Mouse (Mus musculus): ENCODE measurements at regions not wholly inside any gene's neighbourhood (a gene's known extent, or its start where the extent isn't known, plus 50 kb on each side); places are given as distances from the start of the nearest gene placed in this dataset.

DNA sequence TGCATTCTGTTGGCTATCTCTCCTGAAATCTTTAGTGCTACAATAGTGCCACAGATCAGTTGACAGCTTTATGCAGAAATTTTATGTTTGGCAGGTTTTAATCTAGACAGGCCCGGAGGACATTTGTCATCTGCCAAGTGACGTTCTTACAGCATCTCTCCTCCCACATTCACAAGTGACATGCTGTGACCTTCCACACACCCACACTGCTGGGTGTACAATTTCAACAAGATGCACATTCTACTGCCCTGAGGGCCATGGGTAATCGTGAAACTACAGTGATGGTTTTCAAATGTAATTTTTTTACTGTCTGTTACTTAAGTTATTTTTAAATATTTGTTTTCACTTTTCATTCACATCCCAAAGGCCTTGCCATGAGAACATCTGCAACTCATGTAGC is 639.2 kb upstream of the Gm11114 start:
- intact Hi-C loops (cut with DNase I) = no loop called here
- no peak for DNase-seq (ENCODE audit: low spot score)

DNA sequence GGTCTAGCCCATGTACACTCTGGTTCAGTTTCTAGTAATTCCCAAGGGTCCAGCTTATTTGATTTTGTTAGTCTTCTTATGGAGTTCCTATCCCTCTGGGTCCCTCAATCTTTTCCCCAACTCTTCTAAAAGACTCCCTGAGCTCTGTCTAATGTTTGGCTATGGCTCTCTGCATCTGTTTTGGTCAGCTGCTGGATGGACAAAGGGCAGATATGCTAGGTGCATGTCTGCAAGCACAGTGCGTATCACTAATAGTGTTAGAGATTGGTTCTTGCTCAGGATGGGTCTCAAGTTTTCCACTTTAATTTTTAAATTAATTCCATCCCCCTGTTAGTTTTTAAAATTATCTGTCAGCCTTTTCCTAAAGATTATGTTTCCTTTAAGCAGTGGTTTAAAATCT is 634.2 kb upstream of the Gm11114 start:
- intact Hi-C loops (cut with DNase I) = no loop called here

DNA sequence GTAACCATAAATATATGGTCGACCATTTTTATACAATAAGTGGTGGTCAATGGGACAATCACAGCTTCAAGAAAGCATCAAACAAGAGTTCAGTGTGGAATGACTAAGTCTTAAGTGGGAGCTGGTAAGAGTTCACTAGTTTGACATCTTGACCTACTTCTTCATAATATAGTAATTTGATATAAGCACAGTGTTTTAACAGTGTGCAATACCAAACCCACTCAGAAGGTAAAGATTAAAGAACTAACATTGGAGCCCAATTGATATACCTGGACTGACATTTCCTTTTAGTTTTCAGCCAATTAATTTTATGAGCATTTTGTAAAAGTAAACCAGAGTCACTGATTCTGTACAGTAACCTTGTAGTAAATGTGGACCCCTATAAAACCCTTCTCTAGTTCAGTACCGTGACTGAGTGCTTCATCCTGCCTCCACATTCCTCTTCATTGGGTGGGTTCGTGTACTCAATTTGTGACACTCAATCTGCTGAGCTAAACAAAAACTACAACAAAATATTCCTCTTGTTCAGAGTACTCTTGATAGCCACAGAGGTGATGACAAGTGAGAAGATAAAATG is 593.9 kb upstream of the Gm11114 start:
- intact Hi-C loops (cut with DNase I) = no loop called here
- no peak for DNase-seq (ENCODE audit: low spot score)

More for the DNA sequence above, 634.2 kb upstream of the Gm11114 start:
- DNase-seq (ENCODE audit: low spot score) = no peak

DNA sequence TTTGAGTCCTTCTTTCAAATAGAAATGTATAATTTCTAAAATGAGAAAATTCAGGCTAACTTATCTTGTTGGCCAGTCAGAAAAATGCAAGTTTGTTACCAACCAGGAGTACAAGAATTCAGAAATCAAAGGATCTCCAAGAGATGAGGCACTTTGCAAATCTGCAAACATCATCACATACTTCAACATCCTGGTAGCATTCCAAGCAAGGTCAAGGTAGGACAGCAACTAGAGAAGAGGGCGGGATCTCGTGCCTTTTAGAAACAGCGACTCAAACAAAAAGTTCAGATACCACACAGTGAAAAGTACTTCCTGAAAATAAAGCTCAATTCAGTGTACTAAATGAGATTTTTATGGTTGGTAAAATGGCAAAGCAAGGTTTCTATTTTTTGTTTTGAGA is 593.2 kb upstream of the Gm11114 start:
- intact Hi-C loops (cut with DNase I) = no loop called here
- DNase-seq (ENCODE audit: low spot score) = no peak

DNA sequence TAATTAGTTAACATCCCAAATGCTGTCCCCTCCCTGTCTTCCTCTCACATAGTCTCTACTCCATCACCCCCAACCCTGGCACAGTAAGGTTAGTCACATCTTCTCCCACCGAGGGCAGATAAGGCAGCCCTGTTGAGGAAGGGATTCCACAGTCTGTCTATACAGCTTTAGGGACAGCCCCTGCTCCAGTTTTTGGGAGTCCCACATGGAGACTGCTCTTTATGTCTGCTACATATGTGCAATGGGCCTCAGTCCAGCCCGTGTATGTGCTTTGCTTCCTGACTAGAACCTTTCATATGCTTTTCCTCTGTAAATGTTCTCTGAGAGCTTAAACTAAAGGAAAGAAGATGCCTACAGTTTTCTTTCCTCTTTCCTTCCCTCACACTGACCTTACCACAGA is 592.1 kb upstream of the Gm11114 start:
- intact Hi-C loops (cut with DNase I) = no loop called here
- no peak for DNase-seq (ENCODE audit: low spot score)

DNA sequence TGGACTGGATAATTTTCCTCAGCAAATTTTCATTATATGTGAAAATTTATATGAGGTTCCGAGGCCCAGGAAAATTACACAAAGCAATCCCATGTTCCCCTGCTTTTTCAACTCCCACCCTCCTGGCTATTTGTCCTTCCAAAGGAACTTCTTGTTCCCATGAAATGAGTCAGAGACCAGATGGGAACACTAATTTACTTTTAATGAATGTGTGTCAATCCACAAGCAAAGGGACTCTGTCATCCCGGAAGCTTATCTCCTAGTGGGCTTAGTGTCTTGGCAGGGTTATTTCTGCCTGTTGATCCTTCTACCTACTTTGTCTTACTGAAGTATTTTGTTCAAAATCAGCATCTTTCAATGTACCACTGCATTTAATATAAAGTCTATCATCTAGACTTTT is 573.3 kb upstream of the Gm11114 start:
- intact Hi-C loops (cut with DNase I) = no loop called here
- DNase-seq (ENCODE audit: low spot score) = no peak

DNA sequence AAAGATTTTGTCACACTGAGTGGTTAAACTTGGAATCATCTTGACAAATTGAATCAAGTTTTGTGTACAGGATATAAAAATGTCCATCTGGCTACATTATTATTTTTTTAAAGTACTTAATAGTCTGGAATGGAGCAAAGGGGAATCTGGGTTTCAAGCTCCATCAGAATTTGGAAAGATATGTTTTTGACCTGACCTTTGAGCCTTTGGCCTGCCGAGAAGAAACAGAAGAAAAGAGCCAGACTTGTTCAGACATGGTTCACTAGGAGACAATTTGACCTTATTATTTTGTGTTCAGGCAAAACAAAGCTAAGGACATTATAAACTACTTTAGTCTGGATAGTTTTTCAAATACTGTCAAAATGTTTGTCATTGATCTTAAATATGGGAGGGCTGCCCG is 572.2 kb upstream of the Gm11114 start:
- no peak for DNase-seq (ENCODE audit: low spot score)
- intact Hi-C loops (cut with DNase I) = no loop called here

DNA sequence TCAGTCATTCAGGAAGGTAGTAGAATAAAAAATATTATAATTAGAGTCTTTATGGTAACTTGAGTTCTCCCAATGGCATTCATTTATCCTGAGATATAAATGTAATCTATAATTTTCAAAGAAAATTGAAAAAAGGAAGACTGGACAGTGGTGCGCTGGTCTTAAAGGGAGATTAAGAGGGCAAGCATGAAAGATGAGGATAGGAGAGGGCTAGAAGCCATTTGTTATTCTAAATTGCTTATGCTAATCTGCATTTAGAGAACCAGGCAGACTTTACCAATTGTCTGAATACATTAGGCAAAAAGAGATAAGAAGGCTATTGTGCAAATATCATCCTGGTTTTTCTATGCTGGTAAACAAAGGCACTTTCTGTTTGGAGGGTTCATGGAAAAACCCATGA is 558.2 kb upstream of the Gm11114 start:
- intact Hi-C loops (cut with DNase I) = no loop called here
- no peak for DNase-seq (ENCODE audit: low spot score)

DNA sequence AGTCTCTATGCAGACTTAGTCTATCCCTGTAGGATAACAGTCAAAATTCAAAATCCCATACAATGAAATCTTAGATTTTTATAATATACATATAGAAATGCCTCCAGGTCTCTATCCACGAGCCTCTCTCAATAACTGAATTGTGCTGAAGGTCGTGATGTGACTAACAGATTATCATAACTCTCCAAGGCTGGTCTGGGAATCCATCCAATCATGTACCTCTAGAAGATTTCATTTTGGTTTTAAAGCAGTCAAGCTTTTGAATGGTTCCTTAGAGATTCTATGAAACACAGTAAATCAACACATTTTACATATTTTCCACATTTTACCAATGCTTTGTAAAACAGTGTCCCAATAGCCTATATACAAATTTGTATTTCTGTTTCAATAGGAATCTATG is 557.7 kb upstream of the Gm11114 start:
- DNase-seq (ENCODE audit: low spot score) = no peak
- intact Hi-C loops (cut with DNase I) = no loop called here

DNA sequence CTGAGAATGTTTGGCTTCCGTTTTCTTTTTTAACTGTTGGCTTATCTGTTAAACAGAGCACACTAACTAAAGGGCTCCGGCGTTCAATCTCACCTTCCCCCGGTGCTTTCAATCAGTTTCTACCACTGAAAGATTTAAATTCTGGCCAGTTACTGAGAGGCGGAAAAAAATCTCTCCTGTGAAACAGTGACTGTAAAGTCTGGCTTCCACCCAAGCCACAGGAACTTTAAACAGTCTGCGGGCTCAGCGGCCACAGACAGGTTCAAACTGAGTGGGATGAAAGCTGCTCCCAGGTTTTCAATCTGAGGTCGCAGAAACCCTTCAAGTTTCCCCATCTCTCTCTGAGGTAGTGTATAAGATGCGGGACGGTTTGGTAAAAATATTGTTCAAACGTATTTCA is 538.2 kb upstream of the Gm11114 start:
- DNase-seq (ENCODE audit: low spot score) = no peak
- intact Hi-C loops (cut with DNase I) = no loop called here

DNA sequence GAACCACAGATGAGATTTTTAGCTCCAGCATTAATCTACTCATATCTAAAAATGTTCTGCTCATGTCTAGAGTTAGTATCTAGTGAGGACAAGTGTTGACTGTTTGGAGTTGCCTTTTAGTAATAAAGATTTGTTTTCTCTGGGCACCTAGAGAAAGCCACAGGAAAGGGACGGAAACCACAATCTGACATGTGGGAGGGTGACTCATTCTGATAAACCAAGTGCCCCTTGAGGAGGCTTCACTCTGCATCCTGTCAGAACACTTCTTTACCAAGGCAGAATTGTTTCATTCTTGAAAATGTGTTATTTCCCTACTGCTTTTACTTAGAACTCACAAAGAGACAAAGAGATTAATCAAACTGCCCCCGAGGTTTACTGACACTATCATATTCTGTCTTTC is 537.4 kb upstream of the Gm11114 start:
- DNase-seq (ENCODE audit: low spot score) = no peak
- intact Hi-C loops (cut with DNase I) = no loop called here

DNA sequence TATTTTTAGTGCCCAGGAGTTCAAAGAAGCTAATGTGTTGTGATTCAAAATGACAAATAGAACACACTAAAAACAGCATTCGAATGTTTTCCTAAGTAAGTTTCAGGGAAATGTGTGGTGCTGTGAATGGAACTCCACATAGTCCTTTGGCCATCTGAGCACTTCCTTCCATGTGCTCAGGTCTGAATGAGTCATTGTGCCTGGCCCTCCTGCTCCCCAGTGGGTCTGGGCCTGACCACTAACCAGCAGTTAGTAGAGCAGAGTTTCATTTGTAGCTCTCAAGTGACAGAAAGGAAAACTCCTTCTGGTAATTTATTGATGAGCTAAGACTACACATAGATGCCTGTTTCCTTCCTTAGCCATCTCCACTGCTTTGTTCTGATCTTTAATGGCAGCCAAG is 533.4 kb upstream of the Gm11114 start:
- intact Hi-C loops (cut with DNase I) = no loop called here
- DNase-seq (ENCODE audit: low spot score) = no peak

DNA sequence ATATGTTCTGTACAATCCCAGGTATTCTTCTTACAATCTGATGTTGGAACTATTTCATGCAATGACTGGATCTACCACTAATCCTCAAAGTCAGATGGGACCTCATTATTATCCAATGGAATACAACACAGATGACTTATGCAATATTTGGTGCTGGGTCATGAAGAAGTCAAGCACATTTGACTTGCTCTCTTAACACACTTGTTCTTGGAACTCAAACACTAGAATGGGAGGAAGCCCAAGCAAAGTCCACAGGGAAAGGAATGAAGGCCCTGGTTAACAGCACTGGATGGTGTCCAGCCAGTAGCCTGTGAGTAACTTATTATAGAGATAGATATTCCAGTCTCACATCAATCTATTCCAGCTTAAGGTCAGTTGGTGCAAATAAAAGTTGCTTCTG is 486.8 kb upstream of the Gm11114 start:
- intact Hi-C loops (cut with DNase I) = no loop called here
- peak; percentile 24 for DNase-seq (ENCODE audit: low spot score)

DNA sequence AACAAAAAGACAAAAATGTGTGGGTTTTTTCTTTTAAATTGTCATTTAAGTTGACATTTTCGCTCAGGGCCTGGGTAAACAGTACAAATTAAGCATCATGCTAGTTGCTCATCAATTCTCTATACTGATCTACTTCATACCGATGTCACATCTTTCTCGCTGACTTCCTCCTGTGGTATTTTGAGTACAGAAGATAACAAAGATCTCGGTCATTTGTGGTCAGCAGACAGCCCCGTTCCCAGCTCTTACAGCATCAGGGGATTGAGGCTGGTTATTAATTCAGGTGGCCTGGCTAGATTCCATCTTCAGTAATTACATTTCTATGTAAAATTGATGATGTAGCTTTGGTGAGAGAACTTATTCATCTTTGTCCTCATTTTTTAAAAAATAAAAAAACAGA is 483.6 kb upstream of the Gm11114 start:
- no peak for DNase-seq (ENCODE audit: low spot score)
- intact Hi-C loops (cut with DNase I) = no loop called here

DNA sequence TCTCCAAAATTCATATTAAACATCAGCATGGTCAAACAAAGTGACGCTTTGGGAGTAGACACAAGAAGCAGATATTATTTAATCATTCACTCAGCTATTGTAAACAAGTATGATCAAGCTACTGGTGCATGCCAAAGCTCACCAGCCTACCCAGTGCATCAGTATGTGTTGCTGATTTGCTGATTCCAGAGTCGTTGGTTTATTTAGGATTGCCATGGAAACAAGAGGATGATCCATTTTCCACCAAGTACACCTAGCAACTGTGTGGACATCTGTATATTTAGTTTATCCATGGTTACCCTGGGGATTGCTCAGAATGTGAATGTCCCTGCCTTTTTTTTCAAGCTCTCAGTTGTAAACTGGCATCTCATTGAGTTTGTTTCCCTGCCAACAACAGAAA is 481.9 kb upstream of the Gm11114 start:
- DNase-seq (ENCODE audit: low spot score) = no peak

DNA sequence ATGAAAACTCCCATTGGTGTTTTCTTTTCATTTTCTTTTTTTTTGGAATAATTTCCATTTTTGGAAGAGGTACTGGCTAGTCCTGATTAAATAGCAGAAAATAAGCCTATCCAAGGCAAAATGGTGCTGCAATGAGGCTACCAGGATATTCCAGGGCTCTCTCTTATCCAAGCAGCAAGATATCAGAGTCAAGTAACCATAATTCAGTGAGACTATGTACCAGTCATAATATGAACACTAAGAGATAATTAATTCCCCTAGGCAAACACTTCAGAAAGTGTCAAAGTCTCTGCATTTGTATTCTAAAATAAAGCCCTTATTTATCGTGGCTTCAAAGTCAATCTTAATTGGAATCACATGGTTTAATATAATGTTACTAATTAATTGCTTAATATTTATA is 475.1 kb upstream of the Gm11114 start:
- DNase-seq (ENCODE audit: low spot score) = no peak
- intact Hi-C loops (cut with DNase I) = no loop called here

More for the DNA sequence above, 481.9 kb upstream of the Gm11114 start:
- intact Hi-C loops (cut with DNase I) = no loop called here

DNA sequence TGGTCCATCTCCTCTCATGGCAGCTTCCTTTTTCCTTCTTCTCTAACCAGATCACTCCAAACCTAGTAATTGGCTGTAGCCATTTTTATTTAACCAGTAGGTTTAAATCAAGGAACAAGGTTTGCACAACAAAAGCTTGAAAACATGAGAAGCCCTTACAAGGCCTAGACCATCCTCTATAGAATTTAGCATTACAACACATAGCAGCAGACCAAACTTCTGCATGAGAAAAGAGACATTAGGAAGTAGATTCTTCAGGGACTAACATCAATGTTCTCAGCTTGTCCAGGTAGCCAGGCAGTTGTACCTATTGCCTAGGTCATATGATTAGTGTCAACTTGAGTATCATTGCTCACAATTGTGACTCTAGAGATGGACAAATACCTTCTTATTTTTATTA is 468.6 kb upstream of the Gm11114 start:
- no peak for DNase-seq (ENCODE audit: low spot score)
- intact Hi-C loops (cut with DNase I) = no loop called here

DNA sequence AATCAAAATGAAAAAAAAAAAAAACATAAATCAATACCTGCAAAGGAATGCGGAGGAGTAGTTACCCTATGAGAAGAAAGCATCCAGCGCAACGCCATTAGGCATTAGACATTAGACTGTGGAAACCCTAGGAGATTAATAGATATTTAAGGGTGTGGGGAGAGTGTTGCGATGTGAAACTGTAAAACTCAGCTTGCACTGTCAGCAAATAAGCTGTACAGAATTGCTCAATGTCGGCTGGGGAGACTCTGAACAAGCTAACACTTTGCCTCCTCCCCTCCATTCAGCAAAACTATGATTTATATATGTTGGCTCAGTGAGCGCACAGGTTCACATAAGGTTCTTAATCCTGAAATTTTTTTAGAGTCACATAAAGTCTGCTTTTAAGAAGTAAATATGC is 451.0 kb upstream of the Gm11114 start:
- intact Hi-C loops (cut with DNase I) = no loop called here
- no peak for DNase-seq (ENCODE audit: low spot score)

DNA sequence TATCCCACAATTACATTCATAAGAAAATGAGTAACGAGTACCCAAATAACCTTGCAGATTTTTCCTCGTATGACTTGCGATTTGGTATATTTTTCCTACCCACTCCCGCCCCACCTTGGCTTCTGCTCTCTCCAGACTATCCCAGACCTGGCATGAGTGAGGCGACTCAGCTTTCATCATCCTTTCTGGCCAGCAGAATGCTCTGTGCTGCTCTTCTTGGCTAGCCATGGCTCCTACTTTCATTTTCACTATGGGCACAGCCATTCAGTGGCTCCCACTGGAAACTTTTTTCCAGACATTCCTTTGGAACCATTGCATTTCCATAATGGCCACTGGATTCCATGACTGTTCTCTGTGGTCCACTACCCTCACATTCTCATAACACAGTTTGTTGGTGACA is 449.1 kb upstream of the Gm11114 start:
- DNase-seq (ENCODE audit: low spot score) = no peak
- intact Hi-C loops (cut with DNase I) = no loop called here

DNA sequence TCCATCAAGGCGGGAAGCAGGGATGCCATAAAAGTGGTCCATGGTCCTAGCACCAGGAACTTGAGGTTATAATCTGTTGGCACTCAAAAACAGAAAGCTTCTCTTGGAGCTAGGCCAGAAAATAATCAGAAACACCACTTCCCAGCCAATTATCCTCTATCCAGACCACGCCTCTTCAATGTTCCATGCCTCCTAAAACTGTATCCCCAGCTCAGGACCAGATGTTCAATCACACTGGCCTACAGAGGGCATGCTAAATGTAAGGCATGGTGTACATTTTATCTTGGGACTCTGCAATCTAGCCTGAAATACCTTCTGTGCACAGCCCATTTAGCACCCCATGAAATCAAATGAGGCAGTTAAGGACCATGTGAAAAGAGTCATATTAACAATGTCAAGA is 418.4 kb upstream of the Gm11114 start:
- intact Hi-C loops (cut with DNase I) = no loop called here
- DNase-seq (ENCODE audit: low spot score) = no peak

DNA sequence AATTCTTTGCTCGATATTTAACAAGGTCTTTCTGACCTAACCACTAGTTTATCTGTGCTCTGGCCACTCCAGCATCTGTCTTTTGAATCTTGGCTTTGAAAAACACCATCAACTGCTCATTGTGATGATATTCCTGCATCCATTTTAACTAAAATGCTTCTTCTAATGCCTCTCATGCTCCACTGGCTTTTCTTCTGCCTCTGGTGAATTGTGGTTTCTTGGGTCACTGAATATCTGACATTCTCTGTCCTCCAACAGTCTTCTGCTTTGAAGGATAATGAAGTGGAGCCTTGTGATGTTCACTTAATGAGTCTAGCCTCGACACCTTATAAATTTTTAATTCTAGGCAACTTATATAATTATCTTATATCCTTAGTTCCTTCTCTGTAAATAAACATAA is 416.5 kb upstream of the Gm11114 start:
- DNase-seq (ENCODE audit: low spot score) = no peak
- intact Hi-C loops (cut with DNase I) = no loop called here

DNA sequence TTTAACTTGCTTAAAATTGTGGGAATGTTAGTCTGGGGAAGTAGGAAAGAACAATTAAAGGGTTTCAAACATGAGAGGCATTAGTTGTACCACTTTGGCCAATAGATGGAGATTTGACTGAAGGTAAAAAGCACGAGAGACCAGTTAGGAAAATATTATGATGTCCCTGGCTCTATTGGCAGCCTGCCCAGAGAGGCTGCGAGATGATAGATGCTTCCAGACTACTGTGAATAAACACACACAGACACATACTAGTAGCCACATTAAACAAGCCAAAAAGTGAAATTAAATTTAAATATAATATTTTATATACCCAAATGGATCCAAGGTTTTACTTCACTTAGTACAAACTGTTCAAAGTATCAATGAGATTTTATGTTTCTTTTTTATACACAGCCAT is 411.9 kb upstream of the Gm11114 start:
- intact Hi-C loops (cut with DNase I) = no loop called here
- no peak for DNase-seq (ENCODE audit: low spot score)

DNA sequence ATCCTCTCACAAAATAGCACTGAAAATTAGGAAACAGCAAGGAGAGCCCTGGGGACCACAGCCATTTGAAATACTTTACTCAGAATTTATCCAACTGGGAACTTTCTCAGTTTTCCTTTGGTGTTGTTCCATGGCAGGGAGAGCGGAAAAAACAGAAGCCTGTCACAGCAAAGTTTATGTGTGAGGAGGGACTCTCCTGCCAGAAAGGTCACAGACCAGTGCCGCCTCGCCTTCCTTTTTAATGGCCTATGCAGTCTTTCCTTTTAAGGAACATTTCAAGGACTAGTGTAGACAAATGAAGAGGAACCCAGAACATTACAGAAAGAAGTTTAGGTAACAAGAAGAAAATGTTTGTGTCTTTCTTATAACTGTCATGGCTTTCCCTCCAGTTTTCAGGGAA is 406.3 kb upstream of the Gm11114 start:
- no peak for DNase-seq (ENCODE audit: low spot score)
- intact Hi-C loops (cut with DNase I) = no loop called here

All from heart, postnatal 25 days (tissue).